Mouse (Mus musculus): Measurements from ENCODE around the gene Prpf6. TPM values are rescaled to one million over a fixed set of nuclear protein-coding genes. Genes with fewer than 3 reads are reported as not detected.
A peak's percentile ranks its signal among the peaks of the same experiment; 100 is the strongest.

The Prpf6 gene
- polyA plus RNA-seq, 1 experiment from 2014 or later: 58.8 TPM

- Histone ChIP-seq H3K27me3 (ENCODE audit: insufficient read depth, low read length) (peaks cover 12% of the 10 kb centered on the region), H3K27ac (ENCODE audit: low read depth) (no peak overlapping the region), H3K4me1 (ENCODE audit: insufficient read depth) (peaks cover 5% of the 10 kb centered on the region; the same call in 1 of the 2 replicates), H3K4me3 (ENCODE audit: low read depth, low read length) (no peak overlapping the region), H3K36me3 (ENCODE audit: insufficient read depth) (0 out of 2 replicates have a peak, but pooled peaks cover 7% of the 10 kb centered on the region), H3K9me3 (ENCODE audit: low read depth, low read length) (no peaks in the 10 kb centered on the region), H3K9ac (no peak overlapping the region), H3K4me2 (peak overlapping the region; percentile 89)
- TF ChIP-seq CTCF (IDR thresholded peaks at IDR 0.05; ENCODE audit: low read depth): 0 out of 2 replicates have a peak, but pooled peaks have one; percentile 16
- 59% methylated on average over 7 of the region's 7 CpGs for WGBS
- ATAC-seq (ENCODE audit: insufficient read depth) (no peak), DNase-seq (peak; percentile 31)
These were observed 5.9 kb downstream of the Prpf6 start for GRCm38 (mm10) chr2:181597378-181598061.

- Histone ChIP-seq H3K4me3 (ENCODE audit: low read depth, low read length) (peak within 1 kb of the TSS; percentile 60), H3K4me1 (ENCODE audit: insufficient read depth) (peaks cover 5% of the 10 kb centered on the region; the same call in 1 of the 2 replicates), H3K36me3 (ENCODE audit: insufficient read depth) (0 out of 2 replicates have a peak, but pooled peaks cover 7% of the 10 kb centered on the region), H3K9ac (peak within 1 kb of the TSS; percentile 71), H3K27ac (ENCODE audit: low read depth) (peak within 1 kb of the TSS; percentile 83), H3K4me2 (peak within 1 kb of the TSS; percentile 89), H3K27me3 (ENCODE audit: insufficient read depth, low read length) (peaks cover 12% of the 10 kb centered on the region), H3K9me3 (ENCODE audit: low read depth, low read length) (no peaks in the 10 kb centered on the region)
- ATAC-seq (ENCODE audit: insufficient read depth) (peak; percentile 36), DNase-seq (peak; percentile 75)
- 2% methylated on average over 71 of the region's 71 CpGs for WGBS
- TF ChIP-seq CTCF (IDR thresholded peaks at IDR 0.05; ENCODE audit: low read depth): peak; percentile 9; the same call in 1 of the 2 replicates
These were observed 7.0 kb downstream of the Prpf6 start, which contains the start of gene Samd10 for GRCm38 (mm10) chr2:181598454-181599351. Samd10 (minus strand) TSS chr2:181599212.

GRCm38 (mm10) chr2:181600226-181600758 lies 8.6 kb downstream of the Prpf6 start:
- Histone ChIP-seq H3K9me3 (ENCODE audit: low read depth, low read length) (no peaks in the 10 kb centered on the region), H3K36me3 (ENCODE audit: insufficient read depth) (0 out of 2 replicates have a peak, but pooled peaks cover 7% of the 10 kb centered on the region), H3K4me2 (peak overlapping the region; percentile 89), H3K27me3 (ENCODE audit: insufficient read depth, low read length) (peaks cover 12% of the 10 kb centered on the region), H3K4me1 (ENCODE audit: insufficient read depth) (peaks cover 5% of the 10 kb centered on the region; the same call in 1 of the 2 replicates), H3K9ac (peak overlapping the region; percentile 91), H3K27ac (ENCODE audit: low read depth) (peak overlapping the region; percentile 63; the same call in 1 of the 2 replicates), H3K4me3 (ENCODE audit: low read depth, low read length) (peak overlapping the region; percentile 90)
- TF ChIP-seq CTCF (IDR thresholded peaks at IDR 0.05; ENCODE audit: low read depth): no peak
- 57% methylated on average over 6 of the region's 6 CpGs for WGBS
- ATAC-seq (ENCODE audit: insufficient read depth) (no peak), DNase-seq (no peak)

- Histone ChIP-seq H3K27ac (ENCODE audit: low read depth) (peak overlapping the region; percentile 84), H3K9me3 (ENCODE audit: low read depth, low read length) (no peaks in the 10 kb centered on the region), H3K36me3 (ENCODE audit: insufficient read depth) (peaks cover 4% of the 10 kb centered on the region; the same call in 1 of the 2 replicates), H3K27me3 (ENCODE audit: insufficient read depth, low read length) (peaks cover 12% of the 10 kb centered on the region), H3K4me2 (peak overlapping the region; percentile 89), H3K4me3 (ENCODE audit: low read depth, low read length) (peak overlapping the region; percentile 90), H3K9ac (peak overlapping the region; percentile 91), H3K4me1 (ENCODE audit: insufficient read depth) (peaks cover 5% of the 10 kb centered on the region; the same call in 1 of the 2 replicates)
- no peak for TF ChIP-seq CTCF (IDR thresholded peaks at IDR 0.05; ENCODE audit: low read depth)
- 2% methylated on average over 57 of the region's 57 CpGs for WGBS
- DNase-seq (peak; percentile 99), ATAC-seq (ENCODE audit: insufficient read depth) (peak; percentile 94)
These were observed 9.4 kb downstream of the Prpf6 start for GRCm38 (mm10) chr2:181600828-181601750.

- Histone ChIP-seq H3K9me3 (ENCODE audit: low read depth, low read length) (no peaks in the 10 kb centered on the region), H3K4me3 (ENCODE audit: low read depth, low read length) (peak overlapping the region; percentile 90), H3K4me1 (ENCODE audit: insufficient read depth) (peaks cover 5% of the 10 kb centered on the region; the same call in 1 of the 2 replicates), H3K27me3 (ENCODE audit: insufficient read depth, low read length) (peaks cover 12% of the 10 kb centered on the region), H3K4me2 (peak overlapping the region; percentile 89), H3K9ac (peak overlapping the region; percentile 91), H3K27ac (ENCODE audit: low read depth) (peak overlapping the region; percentile 84), H3K36me3 (ENCODE audit: insufficient read depth) (peaks cover 4% of the 10 kb centered on the region; the same call in 1 of the 2 replicates)
- DNase-seq (no peak), ATAC-seq (ENCODE audit: insufficient read depth) (no peak)
- WGBS: 22% methylated on average over 10 of the region's 10 CpGs
- no peak for TF ChIP-seq CTCF (IDR thresholded peaks at IDR 0.05; ENCODE audit: low read depth)
These were observed 10.1 kb downstream of the Prpf6 start for GRCm38 (mm10) chr2:181601751-181602145.

GRCm38 (mm10) chr2:181602367-181602766 lies 10.7 kb downstream of the Prpf6 start:
- Histone ChIP-seq H3K36me3 (ENCODE audit: insufficient read depth) (peaks cover 4% of the 10 kb centered on the region; the same call in 1 of the 2 replicates), H3K4me1 (ENCODE audit: insufficient read depth) (peaks cover 5% of the 10 kb centered on the region; the same call in 1 of the 2 replicates), H3K9ac (no peak overlapping the region), H3K27me3 (ENCODE audit: insufficient read depth, low read length) (peaks cover 12% of the 10 kb centered on the region), H3K27ac (ENCODE audit: low read depth) (no peak overlapping the region), H3K4me3 (ENCODE audit: low read depth, low read length) (peak overlapping the region; percentile 90; the same call in 1 of the 2 replicates), H3K9me3 (ENCODE audit: low read depth, low read length) (no peaks in the 10 kb centered on the region), H3K4me2 (peak overlapping the region; percentile 89)
- no peak for TF ChIP-seq CTCF (IDR thresholded peaks at IDR 0.05; ENCODE audit: low read depth)
- DNase-seq: no peak
- 62% methylated on average over 4 of the region's 4 CpGs for WGBS
- ATAC-seq (ENCODE audit: insufficient read depth): no peak

All from lung, embryonic 14.5 days (tissue).